Mouse (Mus musculus) heart, postnatal 0 days (tissue): ENCODE data around the gene Myo15b.

Experiments
- CTCF ChIP-seq: IDR thresholded peaks from 2 replicates; pipeline ENCODE4 v1.5.1; 2016; ENCODE audit warnings: antibody characterized with exemption, control low read depth, low read depth
- EP300 ChIP-seq: IDR thresholded peaks from 2 replicates; pipeline ENCODE4 v1.6.1; 2016; ENCODE audit warnings: antibody characterized with exemption, low read depth

DNA sequence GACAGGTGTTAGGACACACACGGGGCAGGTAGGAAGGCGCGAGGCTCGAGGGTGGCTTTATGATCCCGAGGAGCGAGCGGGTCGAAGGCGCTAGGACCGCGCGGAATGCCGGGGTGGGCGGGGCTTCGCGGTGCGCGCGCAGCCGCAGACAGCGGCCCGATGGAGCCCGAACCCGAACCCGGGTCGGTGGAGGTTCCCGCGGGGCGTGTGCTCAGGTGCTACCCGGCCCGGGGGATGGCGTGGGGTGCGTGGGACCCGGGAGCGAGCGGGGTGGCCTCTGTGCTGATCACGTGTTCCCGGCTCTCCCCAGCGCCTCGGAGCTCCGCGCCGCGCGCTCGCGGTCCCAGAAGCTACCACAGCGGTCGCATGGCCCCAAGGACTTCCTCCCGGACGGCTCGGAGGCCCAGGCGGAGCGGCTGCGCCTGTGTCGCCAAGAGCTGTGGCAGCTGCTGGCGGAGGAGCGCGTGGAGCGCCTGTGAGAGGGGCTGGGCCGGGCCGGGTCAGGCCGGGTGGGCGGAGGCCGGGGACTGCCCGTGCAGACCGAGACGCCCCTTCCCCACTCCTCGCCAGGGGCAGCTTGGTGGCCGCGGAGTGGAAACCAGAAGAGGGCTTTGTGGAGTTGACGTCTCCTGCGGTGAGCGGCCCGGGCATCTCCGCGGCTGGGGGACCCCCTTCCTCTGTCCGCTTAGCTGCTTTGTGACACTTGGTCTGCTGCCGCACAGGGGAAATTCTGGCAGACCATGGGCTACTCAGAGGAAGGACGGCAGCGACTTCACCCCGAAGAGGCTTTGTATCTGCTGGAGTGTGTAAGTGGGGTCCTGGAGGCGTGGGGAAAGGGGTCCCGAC is 43.4 kb upstream of the Myo15b start, which contains the start of gene Tsen54:
- no peak for TF ChIP-seq CTCF
- no peak for TF ChIP-seq EP300
